Mouse (Mus musculus) liver, postnatal 0 days (tissue): Measurements from ENCODE around the gene 4930524J08Rik.

Experiments
- CTCF ChIP-seq: sonication (generic); IDR thresholded peaks from 2 replicates; pipeline ENCODE4 v1.5.1; 2016; ENCODE audit warnings: antibody characterized with exemption, low read depth
- EP300 ChIP-seq: IDR thresholded peaks from 2 replicates; pipeline ENCODE4 v1.6.1; 2016; ENCODE audit warnings: antibody characterized with exemption, low read depth, mild to moderate bottlenecking

- TF ChIP-seq CTCF (no peak), EP300 (no peak)
These were observed 20.2 kb upstream of the 4930524J08Rik start for GRCm38 (mm10) chr5:99958666-99959065.
